Mouse (Mus musculus) embryonic facial prominence, embryonic 15.5 days (tissue): ENCODE data around the gene Tfrc. TPM values are rescaled to one million over a fixed set of nuclear protein-coding genes. Genes with fewer than 3 reads are reported as not detected.

Experiments
- ATAC-seq: fragments of 200-750 bp; cut with Nextera tagmentation; 2 replicates; pipeline ENCODE4 v1.8.0; 2017; ENCODE audit warnings: low read depth, moderate TSS enrichment; ENCODE audit not compliant: insufficient number of reproducible peaks, low FRiP score, low TSS enrichment
- H3K27ac ChIP-seq: fragments of 300-500 bp; sonication (generic); replicated peaks from 2 replicates; pipeline ENCODE4 v1.5.1; 2015; ENCODE audit warnings: mild to moderate bottlenecking, inconsistent platforms
- H3K27me3 ChIP-seq: fragments of 300-500 bp; sonication (generic); 2 replicates; pipeline ENCODE4 v1.6.1; 2015; ENCODE audit warnings: inconsistent platforms
- H3K36me3 ChIP-seq: fragments of 300-500 bp; sonication (generic); 2 replicates; pipeline ENCODE4 v1.6.1; 2015; ENCODE audit warnings: mild to moderate bottlenecking, inconsistent platforms
- H3K4me1 ChIP-seq: fragments of 300-500 bp; sonication (generic); 2 replicates; pipeline ENCODE4 v1.6.1; 2015; ENCODE audit warnings: inconsistent platforms
- H3K4me2 ChIP-seq: fragments of 300-500 bp; sonication (generic); replicated peaks from 2 replicates; pipeline ENCODE4 v1.6.1; 2015; ENCODE audit warnings: mild to moderate bottlenecking, inconsistent platforms
- H3K4me3 ChIP-seq: fragments of 300-500 bp; sonication (generic); replicated peaks from 2 replicates; pipeline ENCODE4 v1.5.1; 2015; ENCODE audit warnings: mild to moderate bottlenecking, inconsistent platforms
- H3K9ac ChIP-seq: fragments of 300-500 bp; sonication (generic); 2 replicates; pipeline ENCODE4 v1.6.1; 2015; ENCODE audit warnings: inconsistent platforms
- H3K9me3 ChIP-seq: fragments of 300-500 bp; sonication (generic); replicated peaks from 2 replicates; pipeline ENCODE4 v1.6.1; 2016; ENCODE audit warnings: inconsistent platforms
- WGBS: fragments of 180-500 bp; shearing (Covaris S2); methylation state at CpG from one replicate; pipeline ENCODE4 v1.1.7; 2015; 5-methylcytosine and 5-hydroxymethylcytosine counted together
- polyA plus RNA-seq: library from polyadenylated mRNA; unstranded; fragments of >200 nt; fragmentation: Nextera tagmentation; extraction: Ambion mirVana; gene quantifications from 2 replicates; pipeline ENCODE4 v1.2.1, GENCODE M21; 2015

Gene Tfrc
- polyA plus RNA-seq, 1 experiment from 2014 or later, result 24.0 TPM

DNA sequence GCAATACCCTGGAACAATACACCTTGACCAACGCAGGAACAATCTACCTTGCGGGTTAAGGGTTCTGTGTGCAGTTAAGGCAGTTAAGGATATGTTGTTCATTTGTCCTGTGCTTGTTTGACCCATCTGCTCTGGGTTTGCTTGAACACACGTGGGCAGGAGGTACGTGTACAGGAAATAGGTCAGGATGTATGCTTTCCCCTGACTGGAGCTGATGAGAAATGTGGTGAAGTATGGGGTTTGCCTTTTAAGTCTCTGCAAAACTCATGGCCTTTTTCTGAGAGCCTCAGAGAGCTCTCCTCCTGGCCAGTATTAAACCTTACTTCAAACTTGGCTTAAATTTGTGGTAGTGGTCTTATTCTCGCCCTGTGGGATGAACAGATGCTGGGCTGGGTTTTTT is 14.8 kb upstream of the Tfrc start:
- ATAC-seq, result no peak
- Histone ChIP-seq H3K4me2 (no peak overlapping the region), H3K36me3 (no peaks in the 10 kb centered on the region), H3K4me3 (no peak overlapping the region), H3K27ac (no peak overlapping the region), H3K27me3 (no peaks in the 10 kb centered on the region), H3K9ac (no peak overlapping the region), H3K9me3 (no peaks in the 10 kb centered on the region), H3K4me1 (no peaks in the 10 kb centered on the region)
- 67% methylated on average over 5 of the region's 5 CpGs for WGBS

GRCm38 (mm10) chr16:32594701-32595100 is 14.0 kb upstream of the Tfrc start:
- Histone ChIP-seq H3K9me3 (no peaks in the 10 kb centered on the region), H3K9ac (no peak overlapping the region), H3K36me3 (no peaks in the 10 kb centered on the region), H3K4me1 (no peaks in the 10 kb centered on the region), H3K4me2 (no peak overlapping the region), H3K27ac (no peak overlapping the region), H3K27me3 (no peaks in the 10 kb centered on the region), H3K4me3 (no peak overlapping the region)
- ATAC-seq, result no peak
- WGBS, result 55% methylated on average over 5 of the region's 5 CpGs

GRCm38 (mm10) chr16:32595142-32595855 is 13.4 kb upstream of the Tfrc start:
- Histone ChIP-seq H3K27me3 (no peaks in the 10 kb centered on the region), H3K27ac (no peak overlapping the region), H3K36me3 (no peaks in the 10 kb centered on the region), H3K4me1 (no peaks in the 10 kb centered on the region), H3K4me2 (no peak overlapping the region), H3K4me3 (no peak overlapping the region), H3K9me3 (no peaks in the 10 kb centered on the region), H3K9ac (no peak overlapping the region)
- 86% methylated on average over 10 of the region's 10 CpGs for WGBS
- ATAC-seq, result no peak

DNA sequence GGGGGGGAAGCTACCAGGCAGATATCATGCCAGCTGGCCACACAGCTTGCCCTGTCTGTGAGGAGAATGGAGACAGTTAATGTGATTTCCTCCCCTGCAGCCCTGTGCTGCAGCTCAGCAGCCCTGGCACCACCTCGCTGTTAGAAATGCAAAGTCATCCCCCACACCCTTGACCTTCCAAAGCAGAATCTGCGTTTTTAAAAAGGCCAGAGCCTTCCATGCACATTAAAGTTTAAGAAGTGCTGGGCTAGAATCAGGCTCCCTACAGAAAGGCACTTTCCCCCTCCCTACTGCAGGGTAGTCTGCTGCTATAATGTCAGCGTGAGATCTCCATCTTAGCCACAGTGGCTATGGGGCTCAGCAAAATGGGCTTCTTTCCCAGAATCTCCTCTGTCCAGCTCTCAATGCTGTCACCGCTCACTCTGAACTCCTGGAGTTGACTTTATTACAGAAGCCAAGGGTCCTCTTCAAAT is 10.8 kb upstream of the Tfrc start:
- no peaks in the 10 kb centered on the region for H3K9me3 ChIP-seq
- WGBS, result 36% methylated on average over 4 of the region's 4 CpGs
- no peaks in the 10 kb centered on the region for H3K36me3 ChIP-seq
- no peak overlapping the region for H3K27ac ChIP-seq
- no peak overlapping the region for H3K4me3 ChIP-seq
- H3K27me3 ChIP-seq, result no peaks in the 10 kb centered on the region
- H3K9ac ChIP-seq, result no peak overlapping the region
- no peak overlapping the region for H3K4me2 ChIP-seq
- H3K4me1 ChIP-seq, result no peaks in the 10 kb centered on the region
- no peak for ATAC-seq

- H3K9me3 ChIP-seq, result no peaks in the 10 kb centered on the region
- no peak overlapping the region for H3K27ac ChIP-seq
- no peak overlapping the region for H3K9ac ChIP-seq
- H3K4me1 ChIP-seq, result no peaks in the 10 kb centered on the region
- 70% methylated on average over 1 of the region's 1 CpGs for WGBS
- ATAC-seq, result no peak
- no peaks in the 10 kb centered on the region for H3K27me3 ChIP-seq
- H3K36me3 ChIP-seq, result no peaks in the 10 kb centered on the region
- no peak overlapping the region for H3K4me2 ChIP-seq
- no peak overlapping the region for H3K4me3 ChIP-seq
Observed at GRCm38 (mm10) chr16:32599151-32599550, 9.6 kb upstream of the Tfrc start.

DNA sequence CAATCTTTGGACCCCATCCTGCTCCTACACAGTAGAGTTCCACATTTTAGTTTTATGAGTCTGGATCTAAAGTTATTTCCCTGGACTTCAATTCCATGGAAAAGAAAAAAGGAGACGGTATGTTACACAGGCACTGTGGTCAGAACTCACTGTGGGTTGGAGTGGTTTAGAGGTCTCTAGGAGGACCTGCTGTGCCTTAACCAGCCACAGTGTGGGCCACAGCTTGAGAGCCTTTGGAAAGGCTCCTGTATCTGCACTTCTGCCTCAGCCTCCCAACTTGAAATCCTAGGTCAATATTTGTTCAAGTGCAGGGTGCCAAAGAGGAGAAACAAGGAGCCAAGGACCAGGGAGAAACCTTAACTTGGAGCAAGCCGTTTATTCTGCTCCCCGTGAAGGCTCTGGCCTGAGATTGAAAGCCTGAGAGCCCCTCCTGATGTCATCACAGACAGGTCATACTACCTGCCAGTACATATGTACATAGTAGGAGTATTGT is 6.5 kb upstream of the Tfrc start:
- Histone ChIP-seq H3K9ac (no peak overlapping the region), H3K27ac (no peak overlapping the region), H3K4me2 (no peak overlapping the region), H3K9me3 (no peaks in the 10 kb centered on the region), H3K36me3 (no peaks in the 10 kb centered on the region), H3K4me1 (no peaks in the 10 kb centered on the region), H3K4me3 (no peak overlapping the region), H3K27me3 (no peaks in the 10 kb centered on the region)
- 79% methylated on average over 3 of the region's 3 CpGs for WGBS
- ATAC-seq, result no peak

GRCm38 (mm10) chr16:32607562-32608343 is 967 bp upstream of the Tfrc start:
- no peak for ATAC-seq
- H3K4me3 ChIP-seq, result peak overlapping the region; percentile 68
- WGBS, result 59% methylated on average over 7 of the region's 7 CpGs

GRCm38 (mm10) chr16:32608344-32608711 is 392 bp upstream of the Tfrc start:
- Histone ChIP-seq H3K36me3 (no peaks in the 10 kb centered on the region), H3K27me3 (no peaks in the 10 kb centered on the region), H3K4me1 (peaks cover 9% of the 10 kb centered on the region; the same call in 1 of the 2 replicates), H3K27ac (peak overlapping the region; percentile 89), H3K4me2 (peak overlapping the region; percentile 87), H3K9me3 (no peaks in the 10 kb centered on the region), H3K4me3 (peak overlapping the region; percentile 68), H3K9ac (peak overlapping the region; percentile 9; the same call in 1 of the 2 replicates)
- ATAC-seq, result no peak
- WGBS, result 8% methylated on average over 8 of the region's 8 CpGs

More at GRCm38 (mm10) chr16:32607562-32608343, 967 bp upstream of the Tfrc start:
- peaks cover 9% of the 10 kb centered on the region; the same call in 1 of the 2 replicates for H3K4me1 ChIP-seq
- H3K36me3 ChIP-seq, result no peaks in the 10 kb centered on the region
- no peak overlapping the region for H3K9ac ChIP-seq
- H3K27ac ChIP-seq, result no peak overlapping the region; the same call in 1 of the 2 replicates
- H3K4me2 ChIP-seq, result peak overlapping the region; percentile 87
- no peaks in the 10 kb centered on the region for H3K9me3 ChIP-seq
- no peaks in the 10 kb centered on the region for H3K27me3 ChIP-seq

- no peaks in the 10 kb centered on the region for H3K27me3 ChIP-seq
- H3K4me2 ChIP-seq, result peak overlapping the region; percentile 87
- under 1% methylated on average over 14 of the region's 14 CpGs for WGBS
- H3K4me1 ChIP-seq, result peaks cover 9% of the 10 kb centered on the region; the same call in 1 of the 2 replicates
- peak overlapping the region; percentile 69 for H3K9ac ChIP-seq
- no peak for ATAC-seq
- H3K36me3 ChIP-seq, result no peaks in the 10 kb centered on the region
- peak overlapping the region; percentile 68 for H3K4me3 ChIP-seq
- peak overlapping the region; percentile 89 for H3K27ac ChIP-seq
- H3K9me3 ChIP-seq, result no peaks in the 10 kb centered on the region
Observed at GRCm38 (mm10) chr16:32609401-32609779, 670 bp downstream of the Tfrc start.

GRCm38 (mm10) chr16:32610460-32611255 is 1.9 kb downstream of the Tfrc start:
- Histone ChIP-seq H3K36me3 (no peaks in the 10 kb centered on the region), H3K4me2 (no peak overlapping the region), H3K27ac (no peak overlapping the region), H3K27me3 (no peaks in the 10 kb centered on the region), H3K9ac (no peak overlapping the region), H3K4me3 (peak overlapping the region; percentile 68; the same call in 1 of the 2 replicates), H3K9me3 (no peaks in the 10 kb centered on the region), H3K4me1 (peaks cover 9% of the 10 kb centered on the region; the same call in 1 of the 2 replicates)
- 73% methylated on average over 5 of the region's 5 CpGs for WGBS
- no peak for ATAC-seq

DNA sequence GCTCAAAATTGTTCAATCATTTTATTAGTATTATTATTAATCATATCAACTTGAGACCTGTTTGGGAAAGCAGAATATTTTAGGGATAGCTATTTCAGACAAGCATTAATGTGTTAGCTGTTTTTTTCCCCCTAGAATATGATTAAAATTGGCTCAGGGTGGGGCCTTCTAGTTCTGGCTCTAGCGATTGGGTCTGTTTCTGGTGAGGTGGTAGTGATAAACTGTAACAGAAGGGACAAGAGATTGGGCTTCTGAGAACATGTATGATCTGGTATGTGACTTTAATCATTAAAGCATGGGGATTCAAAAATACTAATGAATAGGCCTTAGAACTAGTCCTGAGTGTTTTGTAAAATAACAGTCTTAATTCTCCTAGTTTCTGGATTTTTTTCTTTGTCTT is 3.3 kb downstream of the Tfrc start:
- peaks cover 9% of the 10 kb centered on the region; the same call in 1 of the 2 replicates for H3K4me1 ChIP-seq
- WGBS, result 76% methylated on average over 1 of the region's 1 CpGs
- ATAC-seq, result no peak
- 0 out of 2 replicates have a peak, but pooled peaks cover 3% of the 10 kb centered on the region for H3K36me3 ChIP-seq
- H3K27ac ChIP-seq, result no peak overlapping the region
- no peaks in the 10 kb centered on the region for H3K9me3 ChIP-seq
- no peak overlapping the region for H3K4me3 ChIP-seq
- no peak overlapping the region for H3K4me2 ChIP-seq
- H3K9ac ChIP-seq, result no peak overlapping the region
- no peaks in the 10 kb centered on the region for H3K27me3 ChIP-seq
